Mouse (Mus musculus): ENCODE measurements around the gene Gm20521. TPM values are rescaled to one million over a fixed set of nuclear protein-coding genes. Genes with fewer than 3 reads are reported as not detected.
A peak's percentile ranks its signal among the peaks of the same experiment; 100 is the strongest.

Gene Gm20521
- polyA plus RNA-seq, 1 experiment from 2014 or later: not detected

- H3K9ac ChIP-seq (ENCODE audit: low read length): no peak overlapping the region
- WGBS: 55% methylated on average over 15 of the region's 15 CpGs
- H3K36me3 ChIP-seq (ENCODE audit: control insufficient read depth, insufficient read depth): peaks cover 10% of the 10 kb centered on the region
- no peaks in the 10 kb centered on the region; the same call in 1 of the 2 replicates for H3K4me1 ChIP-seq (ENCODE audit: control insufficient read depth, insufficient read depth, low read length)
- no peak overlapping the region for H3K27ac ChIP-seq (ENCODE audit: low read length)
- H3K4me2 ChIP-seq (ENCODE audit: low read depth, low read length): no peak overlapping the region
- no peak for ATAC-seq (replicated peaks; ENCODE audit: extremely low read depth, insufficient read depth, low FRiP score)
- H3K9me3 ChIP-seq (replicated peaks; ENCODE audit: control insufficient read depth, low read length): no peaks in the 10 kb centered on the region
- H3K27me3 ChIP-seq (ENCODE audit: control insufficient read depth, insufficient read depth, low read length): no peaks in the 10 kb centered on the region
- H3K4me3 ChIP-seq (ENCODE audit: low read length): no peak overlapping the region
Observed at GRCm38 (mm10) chr14:54938431-54939219, 55.4 kb downstream of the Gm20521 start.

GRCm38 (mm10) chr14:54939434-54940175, 56.4 kb downstream of the Gm20521 start:
- 36% methylated on average over 12 of the region's 12 CpGs for WGBS
- Histone ChIP-seq H3K36me3 (ENCODE audit: control insufficient read depth, insufficient read depth) (peaks cover 14% of the 10 kb centered on the region), H3K4me3 (ENCODE audit: low read length) (no peak overlapping the region), H3K9ac (ENCODE audit: low read length) (no peak overlapping the region), H3K9me3 (replicated peaks; ENCODE audit: control insufficient read depth, low read length) (no peaks in the 10 kb centered on the region), H3K4me1 (ENCODE audit: control insufficient read depth, insufficient read depth, low read length) (no peaks in the 10 kb centered on the region; the same call in 1 of the 2 replicates), H3K27ac (ENCODE audit: low read length) (peak overlapping the region; percentile 69), H3K27me3 (ENCODE audit: control insufficient read depth, insufficient read depth, low read length) (no peaks in the 10 kb centered on the region), H3K4me2 (ENCODE audit: low read depth, low read length) (no peak overlapping the region)
- ATAC-seq (replicated peaks; ENCODE audit: extremely low read depth, insufficient read depth, low FRiP score): peak; percentile 24; the same call in 1 of the 2 replicates

- no peaks in the 10 kb centered on the region; the same call in 1 of the 2 replicates for H3K4me1 ChIP-seq (ENCODE audit: control insufficient read depth, insufficient read depth, low read length)
- H3K9me3 ChIP-seq (replicated peaks; ENCODE audit: control insufficient read depth, low read length): no peaks in the 10 kb centered on the region
- peak overlapping the region; percentile 69 for H3K27ac ChIP-seq (ENCODE audit: low read length)
- no peak for ATAC-seq (replicated peaks; ENCODE audit: extremely low read depth, insufficient read depth, low FRiP score)
- H3K27me3 ChIP-seq (ENCODE audit: control insufficient read depth, insufficient read depth, low read length): no peaks in the 10 kb centered on the region
- no peak overlapping the region for H3K4me2 ChIP-seq (ENCODE audit: low read depth, low read length)
- no peak overlapping the region for H3K4me3 ChIP-seq (ENCODE audit: low read length)
- WGBS: 47% methylated on average over 3 of the region's 3 CpGs
- H3K36me3 ChIP-seq (ENCODE audit: control insufficient read depth, insufficient read depth): peaks cover 15% of the 10 kb centered on the region
- no peak overlapping the region for H3K9ac ChIP-seq (ENCODE audit: low read length)
Observed at GRCm38 (mm10) chr14:54940176-54940530, 56.9 kb downstream of the Gm20521 start.

GRCm38 (mm10) chr14:54941024-54941978, 58.1 kb downstream of the Gm20521 start:
- no peak for ATAC-seq (replicated peaks; ENCODE audit: extremely low read depth, insufficient read depth, low FRiP score)
- Histone ChIP-seq H3K9me3 (replicated peaks; ENCODE audit: control insufficient read depth, low read length) (no peaks in the 10 kb centered on the region), H3K27me3 (ENCODE audit: control insufficient read depth, insufficient read depth, low read length) (no peaks in the 10 kb centered on the region), H3K4me2 (ENCODE audit: low read depth, low read length) (no peak overlapping the region), H3K9ac (ENCODE audit: low read length) (no peak overlapping the region), H3K4me3 (ENCODE audit: low read length) (no peak overlapping the region), H3K36me3 (ENCODE audit: control insufficient read depth, insufficient read depth) (peaks cover 24% of the 10 kb centered on the region), H3K27ac (ENCODE audit: low read length) (no peak overlapping the region), H3K4me1 (ENCODE audit: control insufficient read depth, insufficient read depth, low read length) (no peaks in the 10 kb centered on the region; the same call in 1 of the 2 replicates)
- WGBS: 48% methylated on average over 13 of the region's 13 CpGs

- Histone ChIP-seq H3K27ac (ENCODE audit: low read length) (no peak overlapping the region), H3K9me3 (replicated peaks; ENCODE audit: control insufficient read depth, low read length) (no peaks in the 10 kb centered on the region), H3K36me3 (ENCODE audit: control insufficient read depth, insufficient read depth) (peaks cover 26% of the 10 kb centered on the region), H3K4me1 (ENCODE audit: control insufficient read depth, insufficient read depth, low read length) (no peaks in the 10 kb centered on the region), H3K27me3 (ENCODE audit: control insufficient read depth, insufficient read depth, low read length) (no peaks in the 10 kb centered on the region), H3K4me2 (ENCODE audit: low read depth, low read length) (no peak overlapping the region), H3K4me3 (ENCODE audit: low read length) (no peak overlapping the region), H3K9ac (ENCODE audit: low read length) (no peak overlapping the region)
- ATAC-seq (replicated peaks; ENCODE audit: extremely low read depth, insufficient read depth, low FRiP score): no peak
- 74% methylated on average over 8 of the region's 8 CpGs for WGBS
Observed at GRCm38 (mm10) chr14:54942479-54942878, 59.2 kb downstream of the Gm20521 start.

- H3K36me3 ChIP-seq (ENCODE audit: control insufficient read depth, insufficient read depth): peaks cover 34% of the 10 kb centered on the region
- H3K27ac ChIP-seq (ENCODE audit: low read length): no peak overlapping the region
- H3K4me3 ChIP-seq (ENCODE audit: low read length): no peak overlapping the region
- H3K27me3 ChIP-seq (ENCODE audit: control insufficient read depth, insufficient read depth, low read length): no peaks in the 10 kb centered on the region
- no peaks in the 10 kb centered on the region for H3K9me3 ChIP-seq (replicated peaks; ENCODE audit: control insufficient read depth, low read length)
- no peak for ATAC-seq (replicated peaks; ENCODE audit: extremely low read depth, insufficient read depth, low FRiP score)
- WGBS: 89% methylated on average over 7 of the region's 7 CpGs
- peaks cover 4% of the 10 kb centered on the region; the same call in 1 of the 2 replicates for H3K4me1 ChIP-seq (ENCODE audit: control insufficient read depth, insufficient read depth, low read length)
- no peak overlapping the region for H3K4me2 ChIP-seq (ENCODE audit: low read depth, low read length)
- no peak overlapping the region for H3K9ac ChIP-seq (ENCODE audit: low read length)
Observed at GRCm38 (mm10) chr14:54943971-54944370, 60.7 kb downstream of the Gm20521 start.

- Histone ChIP-seq H3K27me3 (ENCODE audit: control insufficient read depth, insufficient read depth, low read length) (no peaks in the 10 kb centered on the region; the same call in 1 of the 2 replicates), H3K36me3 (ENCODE audit: control insufficient read depth, insufficient read depth) (peaks cover 36% of the 10 kb centered on the region), H3K9me3 (replicated peaks; ENCODE audit: control insufficient read depth, low read length) (no peaks in the 10 kb centered on the region), H3K9ac (ENCODE audit: low read length) (no peak overlapping the region), H3K4me1 (ENCODE audit: control insufficient read depth, insufficient read depth, low read length) (peaks cover 4% of the 10 kb centered on the region; the same call in 1 of the 2 replicates), H3K4me3 (ENCODE audit: low read length) (no peak overlapping the region), H3K27ac (ENCODE audit: low read length) (no peak overlapping the region), H3K4me2 (ENCODE audit: low read depth, low read length) (no peak overlapping the region)
- whole genome bisulfite sequencing: 58% methylated on average over 2 of the region's 2 CpGs
- no peak for ATAC-seq (replicated peaks; ENCODE audit: extremely low read depth, insufficient read depth, low FRiP score)
Observed at GRCm38 (mm10) chr14:54944939-54945338, 61.7 kb downstream of the Gm20521 start.

GRCm38 (mm10) chr14:54945975-54946704, 62.9 kb downstream of the Gm20521 start:
- H3K9ac ChIP-seq (ENCODE audit: low read length): no peak overlapping the region
- ATAC-seq (replicated peaks; ENCODE audit: extremely low read depth, insufficient read depth, low FRiP score): no peak

More at GRCm38 (mm10) chr14:54945975-54946704, 62.9 kb downstream of the Gm20521 start:
- H3K4me1 ChIP-seq (ENCODE audit: control insufficient read depth, insufficient read depth, low read length): peaks cover 4% of the 10 kb centered on the region; the same call in 1 of the 2 replicates
- H3K27ac ChIP-seq (ENCODE audit: low read length): no peak overlapping the region
- WGBS: 46% methylated on average over 19 of the region's 19 CpGs
- H3K9me3 ChIP-seq (replicated peaks; ENCODE audit: control insufficient read depth, low read length): no peaks in the 10 kb centered on the region
- H3K4me2 ChIP-seq (ENCODE audit: low read depth, low read length): no peak overlapping the region
- H3K36me3 ChIP-seq (ENCODE audit: control insufficient read depth, insufficient read depth): peaks cover 36% of the 10 kb centered on the region
- no peaks in the 10 kb centered on the region; the same call in 1 of the 2 replicates for H3K27me3 ChIP-seq (ENCODE audit: control insufficient read depth, insufficient read depth, low read length)
- no peak overlapping the region for H3K4me3 ChIP-seq (ENCODE audit: low read length)

All from heart, embryonic 16.5 days (tissue).